Mouse (Mus musculus): ENCODE measurements around the gene Faf2.

Faf2 gene

DNA sequence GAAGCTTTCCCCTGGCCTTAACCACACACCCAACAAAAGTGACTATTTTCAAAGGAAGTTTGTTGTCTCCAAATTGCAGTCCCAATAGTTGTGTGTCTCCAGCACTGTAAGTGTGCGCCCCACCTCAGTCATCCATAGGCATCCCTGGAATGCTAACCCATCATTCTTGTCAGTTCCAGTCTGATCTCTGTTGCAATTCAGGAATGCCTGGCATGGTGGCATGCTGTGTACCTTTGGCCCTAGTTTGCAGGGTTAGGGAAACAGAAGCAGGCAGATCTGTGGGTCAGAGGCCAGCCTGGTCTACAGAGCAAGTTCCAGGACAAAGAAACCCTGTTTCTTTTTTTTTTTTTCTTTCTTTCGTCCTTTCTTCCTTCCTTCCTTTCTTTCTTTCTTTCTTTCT is 48.9 kb downstream of the Faf2 start:
- in situ Hi-C loops (cut with MboI; ENCODE audit: unreplicated experiment in 2 of 2): no loop called here

DNA sequence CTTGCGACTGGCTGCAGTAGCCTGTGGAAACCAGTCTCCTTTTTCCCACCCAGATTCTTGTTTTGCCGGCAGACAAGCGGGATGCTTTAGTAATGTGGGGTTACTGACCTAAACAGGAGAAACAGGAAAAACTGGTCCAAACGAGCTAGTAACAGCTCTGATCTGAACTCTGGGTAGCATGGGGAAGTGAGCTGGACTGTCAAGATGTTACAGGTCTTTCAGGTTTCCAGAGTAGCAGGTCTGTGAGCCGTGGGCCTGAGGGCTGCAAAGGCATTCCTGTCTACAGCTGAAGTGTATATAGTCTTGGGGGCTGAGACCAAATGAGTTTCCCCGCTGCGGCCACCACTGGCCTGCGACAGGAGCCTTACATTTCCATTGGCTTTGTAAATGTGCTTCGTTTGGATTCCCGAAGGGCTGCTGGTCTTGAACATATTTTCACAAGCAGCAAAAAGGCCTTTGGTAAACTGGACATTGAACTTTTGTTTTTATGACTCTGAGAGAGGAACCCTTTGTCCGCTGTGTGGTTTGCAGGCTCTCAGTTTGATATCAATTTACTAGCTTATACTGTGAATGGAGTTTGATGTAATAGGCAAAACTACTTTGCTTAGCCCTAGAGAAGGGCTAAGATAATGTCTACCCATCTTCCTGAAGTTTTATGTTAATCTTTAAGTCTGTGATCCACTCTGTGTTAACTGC is 54.5 kb downstream of the Faf2 start:
- in situ Hi-C loops (cut with MboI; ENCODE audit: unreplicated experiment in 2 of 2): loop anchor here in 1 of 2 experiments (25.0 kb wide), 1 partner anchor 1486 kb away; no protein-coding TSS in a partner anchor

- in situ Hi-C loops (cut with MboI; ENCODE audit: unreplicated experiment in 2 of 2): loop anchor here in 1 of 2 experiments (25.0 kb wide), 1 partner anchor 1484 kb away; no protein-coding TSS in a partner anchor
These were observed 56.7 kb downstream of the Faf2 start for GRCm38 (mm10) chr13:54678263-54678662.

GRCm38 (mm10) chr13:54680184-54680853 is 58.7 kb downstream of the Faf2 start:
- in situ Hi-C loops (cut with MboI; ENCODE audit: unreplicated experiment in 2 of 2): loop anchor here in 1 of 2 experiments (25.0 kb wide), 1 partner anchor 1482 kb away; no protein-coding TSS in a partner anchor

GRCm38 (mm10) chr13:54681291-54681690 is 59.7 kb downstream of the Faf2 start:
- in situ Hi-C loops (cut with MboI; ENCODE audit: unreplicated experiment in 2 of 2): loop anchor here in 1 of 2 experiments (25.0 kb wide), 1 partner anchor 1481 kb away; no protein-coding TSS in a partner anchor

DNA sequence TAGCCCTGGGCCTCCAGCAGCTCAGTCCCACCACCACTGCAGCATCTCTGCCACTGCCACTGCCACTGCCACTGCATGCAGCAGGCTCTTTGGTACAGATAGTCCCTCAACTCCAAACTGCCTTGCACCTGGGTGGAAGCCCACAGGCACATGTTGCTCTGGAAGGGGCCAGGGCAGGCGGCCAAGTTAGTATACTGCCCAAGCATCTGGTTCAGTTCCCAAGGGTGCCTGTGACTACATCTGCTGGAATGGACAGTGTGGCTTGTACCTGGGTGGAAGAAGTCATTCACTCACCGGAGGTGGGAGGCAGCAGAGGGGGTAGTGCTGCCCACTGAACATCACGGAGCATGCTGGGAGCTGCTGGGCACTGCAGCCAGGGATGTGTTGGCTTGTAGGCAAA is 61.7 kb downstream of the Faf2 start:
- in situ Hi-C loops (cut with MboI; ENCODE audit: unreplicated experiment in 2 of 2): loop anchor here in 1 of 2 experiments (25.0 kb wide), 1 partner anchor 1479 kb away; no protein-coding TSS in a partner anchor

DNA sequence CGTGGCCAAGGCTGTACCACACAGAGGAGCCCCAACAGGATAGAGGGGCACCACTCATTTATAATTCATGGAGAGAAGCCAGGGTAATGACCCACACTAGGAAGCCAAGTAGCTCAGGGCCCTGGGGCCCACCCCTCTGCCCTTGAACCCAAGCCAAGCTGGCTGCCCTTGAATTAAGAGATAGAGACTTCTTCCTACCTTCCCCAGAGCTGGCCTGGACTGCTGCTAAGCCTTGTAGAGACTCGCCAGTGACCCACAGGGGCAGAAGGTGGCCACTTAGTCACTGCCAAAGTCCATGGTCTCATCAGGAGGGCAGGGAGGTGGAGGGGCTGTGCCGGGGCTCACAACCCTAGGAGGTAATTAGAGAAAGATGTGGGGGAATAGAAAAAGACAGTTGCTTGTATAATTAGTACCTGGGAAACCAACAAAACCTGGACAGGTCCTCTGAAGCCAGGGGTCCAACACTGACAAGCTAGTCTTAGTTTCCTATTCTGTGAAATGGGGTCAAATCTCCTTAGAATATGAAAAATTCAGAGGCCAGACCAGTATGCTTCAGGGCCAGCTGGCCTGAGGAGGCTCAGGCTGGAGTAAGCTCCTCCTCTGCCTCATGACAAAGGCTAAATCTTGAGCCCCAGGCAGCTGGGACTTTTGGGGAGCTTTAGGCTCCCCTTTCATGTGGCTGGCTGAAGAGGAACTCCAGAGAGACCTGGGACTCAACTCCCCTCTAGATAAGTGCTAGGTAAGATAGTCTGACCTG is 62.7 kb downstream of the Faf2 start:
- in situ Hi-C loops (cut with MboI; ENCODE audit: unreplicated experiment in 2 of 2): loop anchor here in 1 of 2 experiments (25.0 kb wide), 1 partner anchor 1478 kb away; no protein-coding TSS in a partner anchor

- in situ Hi-C loops (cut with MboI; ENCODE audit: unreplicated experiment in 2 of 2): loop anchor here in 1 of 2 experiments (25.0 kb wide), 1 partner anchor 1477 kb away; no protein-coding TSS in a partner anchor
These were observed 63.6 kb downstream of the Faf2 start for GRCm38 (mm10) chr13:54685174-54685573.

DNA sequence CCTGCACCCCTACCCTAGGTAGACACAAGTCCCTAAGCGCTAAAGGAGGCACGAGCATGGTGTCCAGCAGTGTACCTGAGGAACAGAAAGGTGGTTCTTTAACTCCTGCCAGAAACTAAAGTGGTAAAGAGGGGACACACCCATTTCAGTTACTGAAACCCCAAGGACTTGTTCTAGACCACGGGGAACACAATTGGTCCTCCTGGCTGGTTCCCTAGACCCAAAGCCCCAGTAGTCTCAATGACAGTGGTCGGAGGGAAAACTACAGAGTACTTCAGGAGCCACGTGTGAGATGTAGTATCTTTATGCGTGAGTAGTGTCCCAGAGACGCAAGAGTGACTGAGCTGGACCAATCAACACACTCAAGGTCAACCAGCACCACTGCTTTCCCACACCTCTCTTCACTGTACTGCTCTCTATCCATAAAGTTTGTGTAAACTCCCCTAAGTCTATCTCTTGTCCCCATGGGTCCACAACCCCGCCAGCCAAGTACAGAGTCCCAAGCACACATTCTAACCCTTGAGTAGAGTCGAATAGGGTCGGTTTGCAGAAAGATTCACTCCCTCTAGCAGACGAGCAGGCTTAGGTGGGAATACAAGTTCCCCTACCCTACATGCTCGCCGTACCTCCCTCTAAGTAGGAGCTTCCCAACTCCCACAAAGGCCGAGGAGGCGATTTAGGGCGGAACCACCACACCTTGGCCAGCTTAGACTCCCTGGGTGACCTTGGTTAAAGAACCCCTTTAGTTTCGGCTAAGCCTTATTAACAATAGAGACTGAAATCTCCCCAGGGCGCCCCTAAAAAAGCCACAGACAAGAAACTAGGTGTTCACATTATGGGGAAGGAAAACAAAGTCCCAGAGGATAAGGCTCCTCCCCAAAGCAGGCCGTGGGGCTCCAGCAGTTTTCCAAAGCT is 64.8 kb downstream of the Faf2 start:
- in situ Hi-C loops (cut with MboI; ENCODE audit: unreplicated experiment in 2 of 2): loop anchor here in 1 of 2 experiments (25.0 kb wide), 1 partner anchor 1476 kb away; no protein-coding TSS in a partner anchor

- in situ Hi-C loops (cut with MboI; ENCODE audit: unreplicated experiment in 2 of 2): loop anchor here in 1 of 2 experiments (25.0 kb wide), 1 partner anchor 1475 kb away; no protein-coding TSS in a partner anchor
These were observed 65.5 kb downstream of the Faf2 start for GRCm38 (mm10) chr13:54687096-54687495.

- in situ Hi-C loops (cut with MboI; ENCODE audit: unreplicated experiment in 2 of 2): loop anchor here in 1 of 2 experiments (25.0 kb wide), 1 partner anchor 1475 kb away; no protein-coding TSS in a partner anchor
These were observed 66.2 kb downstream of the Faf2 start for GRCm38 (mm10) chr13:54687575-54688424.

- in situ Hi-C loops (cut with MboI; ENCODE audit: unreplicated experiment in 2 of 2): loop anchor here in 1 of 2 experiments (25.0 kb wide), 1 partner anchor 1472 kb away; no protein-coding TSS in a partner anchor
These were observed 68.7 kb downstream of the Faf2 start for GRCm38 (mm10) chr13:54690151-54690740.

GRCm38 (mm10) chr13:54691737-54692136 is 70.2 kb downstream of the Faf2 start:
- in situ Hi-C loops (cut with MboI; ENCODE audit: unreplicated experiment in 2 of 2): loop anchor here in 1 of 2 experiments (25.0 kb wide), 1 partner anchor 1471 kb away; no protein-coding TSS in a partner anchor

- in situ Hi-C loops (cut with MboI; ENCODE audit: unreplicated experiment in 2 of 2): loop anchor here in 1 of 2 experiments (25.0 kb wide), 1 partner anchor 1469 kb away; no protein-coding TSS in a partner anchor
These were observed 71.3 kb downstream of the Faf2 start for GRCm38 (mm10) chr13:54692711-54693557.

GRCm38 (mm10) chr13:54693558-54694347 is 72.2 kb downstream of the Faf2 start, which contains the start of gene Rnf44:
Gene Rnf44 (minus strand): TSS chr13:54693907.
- in situ Hi-C loops (cut with MboI; ENCODE audit: unreplicated experiment in 2 of 2): loop anchor here in 1 of 2 experiments (25.0 kb wide), 1 partner anchor 1469 kb away; no protein-coding TSS in a partner anchor
